Mouse (Mus musculus) liver, adult 2 months (tissue): ENCODE data around the gene Sys1. TPM values are rescaled to one million over a fixed set of nuclear protein-coding genes. Genes with fewer than 3 reads are reported as not detected.

Experiments
- DNase-seq: peaks from one replicate; pipeline ENCODE4 v3.0.0-alpha.2; 2011; ENCODE audit warnings: low read depth, low spot score; ENCODE audit errors: extremely low read depth
- H3K27ac ChIP-seq: fragments of 200-500 bp; replicated peaks from 2 replicates; pipeline ENCODE4 v1.5.1; 2012; ENCODE audit warnings: low read depth, mild to moderate bottlenecking, control low read depth, inconsistent platforms, low read length; ENCODE audit not compliant: insufficient read depth
- H3K27me3 ChIP-seq: fragments of 200-500 bp; 2 replicates; pipeline ENCODE4 v1.6.1; 2012; ENCODE audit warnings: mild to moderate bottlenecking, moderate library complexity, low read length, inconsistent platforms; ENCODE audit not compliant: control insufficient read depth, insufficient read depth
- H3K36me3 ChIP-seq: fragments of 200-500 bp; 2 replicates; pipeline ENCODE4 v1.6.1; 2012; ENCODE audit warnings: low read length, inconsistent platforms; ENCODE audit not compliant: control insufficient read depth, insufficient read depth
- H3K4me1 ChIP-seq: fragments of 200-500 bp; 2 replicates; pipeline ENCODE4 v1.6.1; 2011; ENCODE audit warnings: low read length; ENCODE audit not compliant: control insufficient read depth, insufficient read depth
- H3K4me3 ChIP-seq: fragments of 200-500 bp; 2 replicates; pipeline ENCODE4 v1.5.1; 2011; ENCODE audit warnings: low read depth, mild to moderate bottlenecking, control low read depth, low read length, moderate library complexity; ENCODE audit not compliant: insufficient read depth
- H3K79me2 ChIP-seq: fragments of 200-500 bp; 2 replicates; pipeline ENCODE4 v1.6.1; 2012; ENCODE audit warnings: inconsistent platforms, mild to moderate bottlenecking, low read length, moderate library complexity; ENCODE audit not compliant: control insufficient read depth, insufficient read depth
- H3K9ac ChIP-seq: fragments of 200-500 bp; 2 replicates; pipeline ENCODE4 v1.6.1; 2012; ENCODE audit warnings: low read depth, mild to moderate bottlenecking, control low read depth, inconsistent platforms, low read length
- CTCF ChIP-seq: fragments of 200-500 bp; IDR thresholded peaks from 2 replicates; pipeline ENCODE4 v1.5.1; 2011; ENCODE audit warnings: low read depth, low read length, control low read depth
- POLR2A ChIP-seq: fragments of 200-500 bp; IDR thresholded peaks from 2 replicates; pipeline ENCODE4 v1.6.1; 2011; ENCODE audit warnings: low read length, control low read depth; ENCODE audit not compliant: insufficient read depth; ENCODE audit errors: extremely low read depth
- WGBS: fragments of 180-500 bp; shearing (Covaris S2); methylation state at CpG from one replicate; pipeline ENCODE4 v1.1.7; 2018; 5-methylcytosine and 5-hydroxymethylcytosine counted together
- polyA plus RNA-seq: library from polyadenylated mRNA; depleted of rRNA; stranded (reverse); fragments of >200 nt; gene quantifications from 2 replicates; pipeline ENCODE4 v1.2.3, GENCODE M21; 2012
- total RNA-seq: library from RNA; depleted of rRNA; stranded (reverse); fragments of >200 nt; gene quantifications from 2 replicates; pipeline ENCODE4 v1.2.3, GENCODE M21; 2014

The Sys1 gene
- total and polyA plus RNA-seq, 2 experiments = 33.7 to 145 TPM

GRCm38 (mm10) chr2:164465161-164465560, 8.4 kb downstream of the Sys1 start:
- Histone ChIP-seq H3K4me3 (no peak overlapping the region), H3K27ac (no peak overlapping the region), H3K36me3 (peaks cover 4% of the 10 kb centered on the region; the same call in 1 of the 2 replicates), H3K27me3 (no peaks in the 10 kb centered on the region), H3K79me2 (peaks cover 6% of the 10 kb centered on the region; the same call in 1 of the 2 replicates), H3K4me1 (peaks cover 4% of the 10 kb centered on the region; the same call in 1 of the 2 replicates), H3K9ac (no peak overlapping the region)
- no peak for TF ChIP-seq POLR2A
- no peak for TF ChIP-seq CTCF
- DNase-seq = no peak

- peaks cover 2% of the 10 kb centered on the region; the same call in 1 of the 2 replicates for H3K4me1 ChIP-seq
- TF ChIP-seq POLR2A (no peak), CTCF (no peak)
- no peaks in the 10 kb centered on the region for H3K27me3 ChIP-seq
- WGBS = 79% methylated on average over 5 of the region's 5 CpGs
- no peaks in the 10 kb centered on the region for H3K79me2 ChIP-seq
- H3K4me3 ChIP-seq = no peak overlapping the region
- DNase-seq = no peak
- H3K36me3 ChIP-seq = peaks cover 4% of the 10 kb centered on the region; the same call in 1 of the 2 replicates
- no peak overlapping the region for H3K27ac ChIP-seq
- no peak overlapping the region for H3K9ac ChIP-seq
Observed at GRCm38 (mm10) chr2:164466787-164467186, 10.0 kb downstream of the Sys1 start.

GRCm38 (mm10) chr2:164470254-164470653, 13.5 kb downstream of the Sys1 start:
- WGBS = 32% methylated on average over 10 of the region's 10 CpGs
- Histone ChIP-seq H3K4me3 (no peak overlapping the region), H3K4me1 (no peaks in the 10 kb centered on the region), H3K27me3 (no peaks in the 10 kb centered on the region), H3K9ac (no peak overlapping the region), H3K27ac (no peak overlapping the region), H3K79me2 (no peaks in the 10 kb centered on the region), H3K36me3 (peaks cover 4% of the 10 kb centered on the region)
- peak; percentile 70 for TF ChIP-seq CTCF
- TF ChIP-seq POLR2A = no peak
- peak; percentile 64 for DNase-seq

- H3K4me1 ChIP-seq = no peaks in the 10 kb centered on the region
- no peak for TF ChIP-seq POLR2A
- no peak for TF ChIP-seq CTCF
- H3K27ac ChIP-seq = no peak within 1 kb of the TSS
- 95% methylated on average over 6 of the region's 6 CpGs for WGBS
- no peaks in the 10 kb centered on the region for H3K79me2 ChIP-seq
- H3K27me3 ChIP-seq = no peaks in the 10 kb centered on the region
- peaks cover 4% of the 10 kb centered on the region for H3K36me3 ChIP-seq
- DNase-seq = no peak
- no peak within 1 kb of the TSS for H3K4me3 ChIP-seq
- no peak within 1 kb of the TSS for H3K9ac ChIP-seq
Observed at GRCm38 (mm10) chr2:164473624-164474023, 16.9 kb downstream of the Sys1 start, which contains the start of gene Trp53tg5. Gene Trp53tg5 (minus strand): TSS chr2:164473724.

GRCm38 (mm10) chr2:164485681-164486257, 29.0 kb downstream of the Sys1 start, which contains the start of gene Dbndd2:
Gene Dbndd2 (plus strand): TSS chr2:164486106.
- peaks cover 7% of the 10 kb centered on the region; the same call in 1 of the 2 replicates for H3K4me1 ChIP-seq
- no peaks in the 10 kb centered on the region for H3K36me3 ChIP-seq
- H3K27me3 ChIP-seq = no peaks in the 10 kb centered on the region; the same call in 1 of the 2 replicates
- peak within 1 kb of the TSS; percentile 92 for H3K9ac ChIP-seq
- DNase-seq = no peak
- no peak within 1 kb of the TSS for H3K27ac ChIP-seq
- no peaks in the 10 kb centered on the region for H3K79me2 ChIP-seq
- peak within 1 kb of the TSS; percentile 93 for H3K4me3 ChIP-seq
- TF ChIP-seq POLR2A = no peak
- no peak for TF ChIP-seq CTCF
- WGBS = 8% methylated on average over 26 of the region's 26 CpGs
